ENCODE assay signal across 16 mouse cellular contexts in the genomic region with DNA sequence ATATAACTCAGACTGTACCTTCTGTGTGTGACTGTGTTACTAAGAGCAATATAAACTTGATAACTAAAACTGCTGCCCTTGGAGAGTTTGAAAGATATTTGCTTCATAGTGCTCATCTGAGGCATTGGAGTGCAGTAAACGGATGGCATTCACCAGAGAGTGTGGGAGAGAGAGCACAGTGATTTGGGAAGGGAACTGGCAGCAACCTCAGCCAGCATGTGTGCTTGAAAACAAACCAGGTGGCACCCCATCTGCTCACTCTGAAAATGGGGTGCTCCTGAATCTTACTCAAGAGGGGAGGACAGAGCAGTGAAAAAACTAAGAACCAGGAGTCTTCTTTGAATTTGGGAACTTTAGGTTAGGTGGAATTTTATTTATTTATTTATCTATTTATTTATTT. TPM values are rescaled to one million over a fixed set of nuclear protein-coding genes. Genes with fewer than 3 reads are reported as not detected.
DNase-seq lines count a peak whose midpoint lies in the region; ATAC-seq lines count a peak whose summit lies in the region.
"Had no signal": no experiment of that assay in that cellular context is flagged by ENCODE, and none has a peak within 500 bp of the region (broad histone marks: within the 10 kb centered on the region; RNA-seq: fewer than 3 reads in every experiment).

No protein-coding gene starts in this region.

- H3K27me3 ChIP-seq in forebrain, embryonic 14.5 days (replicated peaks; ENCODE audit: control insufficient read depth, insufficient read depth, low read length), result no peaks in the 10 kb centered on the region
- no peaks in the 10 kb centered on the region for H3K27me3 ChIP-seq in forebrain, embryonic 12.5 days
- H3K27me3 ChIP-seq: heart, embryonic 13.5 days; liver, embryonic 13.5 days; midbrain, embryonic 15.5 days had no signal

- H3K9ac ChIP-seq in forebrain, embryonic 14.5 days (ENCODE audit: low read length), result no peak overlapping the region
- H3K9ac ChIP-seq in forebrain, embryonic 12.5 days, result no peak overlapping the region
- H3K9ac ChIP-seq: heart, embryonic 13.5 days; liver, embryonic 13.5 days; midbrain, embryonic 15.5 days had no signal

- H3K4me2 ChIP-seq in forebrain, embryonic 14.5 days (ENCODE audit: low read length), result no peak overlapping the region
- no peak overlapping the region for H3K4me2 ChIP-seq in forebrain, embryonic 12.5 days
- H3K4me2 ChIP-seq: heart, embryonic 13.5 days; liver, embryonic 13.5 days; midbrain, embryonic 15.5 days had no signal

- no peaks in the 10 kb centered on the region for H3K9me3 ChIP-seq in forebrain, embryonic 14.5 days (replicated peaks; ENCODE audit: control insufficient read depth, low read length)
- H3K9me3 ChIP-seq in forebrain, embryonic 12.5 days, result no peaks in the 10 kb centered on the region
- H3K9me3 ChIP-seq: embryonic facial prominence, embryonic 10.5 days; heart, embryonic 13.5 days; hindbrain, embryonic 10.5 days; liver, embryonic 13.5 days; midbrain, embryonic 15.5 days had no signal

- 61% methylated on average over 1 of the region's 1 CpGs for WGBS in forebrain, embryonic 14.5 days
- 86% methylated on average over 1 of the region's 1 CpGs for WGBS in forebrain, embryonic 12.5 days

- no peak overlapping the region for H3K27ac ChIP-seq in forebrain, embryonic 14.5 days (ENCODE audit: low read depth, low read length)
- no peak overlapping the region for H3K27ac ChIP-seq in forebrain, embryonic 12.5 days
- H3K27ac ChIP-seq: embryonic facial prominence, embryonic 10.5 days; heart, embryonic 13.5 days; hindbrain, embryonic 10.5 days; kidney, postnatal 0 days; liver, embryonic 13.5 days; midbrain, embryonic 15.5 days had no signal

- peak; percentile 66 for DNase-seq in forebrain, embryonic 14.5 days (ENCODE audit: low spot score)
- DNase-seq in cerebellum, adult 11 months, result peak; percentile 76
- peak; percentile 83 to 84 for DNase-seq in cerebellum, postnatal 36 days
- peak; percentile 52 to 90 for DNase-seq in layer of hippocampus, postnatal 14 days (ENCODE audit: low spot score in 2 of 2)
- DNase-seq in MN1 (ENCODE audit: low spot score), result no peak
- no peak for DNase-seq in kidney, adult 9 months
- DNase-seq in adrenal gland, postnatal 25 days, result no peak
- DNase-seq: gastrocnemius, postnatal 25 days; liver, embryonic 13.5 days; spleen, adult 18-20 months had no signal

- peak; percentile 77; the same call in 1 of the 2 replicates for ATAC-seq in forebrain, embryonic 14.5 days
- ATAC-seq in forebrain, embryonic 12.5 days (ENCODE audit: low FRiP score), result no peak
- ATAC-seq: midbrain, embryonic 15.5 days had no signal

- peaks cover 41% of the 10 kb centered on the region for H3K36me3 ChIP-seq in forebrain, embryonic 14.5 days (ENCODE audit: control insufficient read depth, insufficient read depth, low read length)
- H3K36me3 ChIP-seq in forebrain, embryonic 12.5 days (replicated peaks), result peaks cover 38% of the 10 kb centered on the region

- no peak overlapping the region for H3K4me3 ChIP-seq in forebrain, embryonic 14.5 days (ENCODE audit: low read depth, low read length)
- H3K4me3 ChIP-seq in forebrain, embryonic 12.5 days (replicated peaks), result no peak overlapping the region
- H3K4me3 ChIP-seq: embryonic facial prominence, embryonic 10.5 days; heart, embryonic 13.5 days; hindbrain, embryonic 10.5 days; liver, embryonic 13.5 days; midbrain, embryonic 15.5 days had no signal

- no peaks in the 10 kb centered on the region for H3K4me1 ChIP-seq in forebrain, embryonic 14.5 days (ENCODE audit: control insufficient read depth, insufficient read depth, low read length)
- no peaks in the 10 kb centered on the region for H3K4me1 ChIP-seq in forebrain, embryonic 12.5 days
- H3K4me1 ChIP-seq: embryonic facial prominence, embryonic 10.5 days; hindbrain, embryonic 10.5 days; liver, embryonic 13.5 days; midbrain, embryonic 15.5 days had no signal

RNA-seq across cellular contexts. Expression of gene Capza2, which starts 21.3 kb away (rescaled TPM):
- polyA plus RNA-seq in forebrain, embryonic 14.5 days (2014; fragmentation: Nextera tagmentation; extraction: Ambion mirVana), result 276 and 299 TPM in 2 replicates
- polyA plus RNA-seq in forebrain, embryonic 12.5 days (2016; fragmentation: Nextera tagmentation; extraction: Ambion mirVana), result 232 and 242 TPM in 2 replicates
- 100 to 1,000 TPM; 282 to 285 TPM for total RNA-seq in layer of hippocampus, postnatal 14 days (2021)
- total RNA-seq in adrenal gland, postnatal 25 days (2021), result 156 and 163 TPM in 2 replicates

RNA-seq across cellular contexts. Expression of gene St7, which starts 35.4 kb away (rescaled TPM):
- 55.2 and 60.3 TPM in 2 replicates for polyA plus RNA-seq in forebrain, embryonic 14.5 days (2014; fragmentation: Nextera tagmentation; extraction: Ambion mirVana)
- polyA plus RNA-seq in forebrain, embryonic 12.5 days (2016; fragmentation: Nextera tagmentation; extraction: Ambion mirVana), result 45.6 and 48.6 TPM in 2 replicates
- total RNA-seq in layer of hippocampus, postnatal 14 days (2021), result 10 to 100 TPM; 40.8 to 42.2 TPM
- 29.0 and 31.5 TPM in 2 replicates for total RNA-seq in adrenal gland, postnatal 25 days (2021)

Comparison
In these comparisons a context has a peak if more than half of its experiments do, and no peak if none do; other contexts are left out.
1. DNase-seq: peak in forebrain, embryonic 14.5 days (single experiment), cerebellum, adult 11 months (single experiment), cerebellum, postnatal 36 days (2 of 2) and layer of hippocampus, postnatal 14 days (2 of 2); none in MN1 (single experiment), kidney, adult 9 months (single experiment) and adrenal gland, postnatal 25 days (single experiment).